Mouse (Mus musculus) embryonic fibroblast, embryonic 13.5 days (primary cell): ENCODE measurements at regions not wholly inside any gene's neighbourhood (a gene's known extent, or its start where the extent isn't known, plus 50 kb on each side); places are given as distances from the start of the nearest gene placed in this dataset.

Experiments used
- CTCF ChIP-seq: IDR thresholded peaks from 2 replicates; pipeline ENCODE4 v1.5.1; 2011; ENCODE audit warnings: mild to moderate bottlenecking, control low read depth, low read length, moderate library complexity, borderline replicate concordance; ENCODE audit not compliant: insufficient read depth
- POLR2A ChIP-seq: IDR thresholded peaks from 2 replicates; pipeline ENCODE4 v1.6.1; 2011; ENCODE audit warnings: low read depth, mild to moderate bottlenecking, control low read depth, low read length, moderate library complexity

DNA sequence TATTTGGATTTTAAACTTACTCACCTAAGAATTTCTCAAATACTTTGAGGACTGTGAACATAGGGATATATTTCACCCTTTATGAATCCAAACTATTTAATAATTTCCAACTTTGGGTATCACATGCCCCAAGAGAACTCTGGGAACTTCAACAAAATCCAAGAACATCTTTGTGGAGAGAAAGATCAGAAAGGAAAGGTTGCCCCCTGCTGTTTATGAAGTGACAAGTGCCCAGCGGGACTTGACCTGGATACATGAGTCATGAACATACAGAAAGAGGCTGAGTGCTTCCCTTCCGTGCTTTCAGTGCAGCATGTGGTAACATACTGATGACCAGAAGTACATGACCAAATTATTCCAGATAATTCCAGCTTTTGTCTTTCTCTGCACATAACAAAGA, 124.8 kb upstream of the Col5a2 start:
- TF ChIP-seq POLR2A = no peak
- no peak for TF ChIP-seq CTCF
